Mouse (Mus musculus) liver, embryonic 15.5 days (tissue): ENCODE data around the gene Ppp2r5e. TPM values are rescaled to one million over a fixed set of nuclear protein-coding genes. Genes with fewer than 3 reads are reported as not detected.

ENCODE experiments used
- ATAC-seq: fragments of 200-750 bp; cut with Nextera tagmentation; 2 replicates; pipeline ENCODE4 v1.8.0; 2017; ENCODE audit warnings: moderate number of reproducible peaks, mild to moderate bottlenecking, moderate library complexity; ENCODE audit not compliant: insufficient read depth
- H3K27ac ChIP-seq: fragments of 300-500 bp; sonication (generic); replicated peaks from 2 replicates; pipeline ENCODE4 v1.5.1; 2015; ENCODE audit warnings: mild to moderate bottlenecking, inconsistent platforms
- H3K27me3 ChIP-seq: fragments of 300-500 bp; sonication (generic); 2 replicates; pipeline ENCODE4 v1.6.1; 2015; ENCODE audit warnings: mild to moderate bottlenecking, inconsistent platforms
- H3K36me3 ChIP-seq: fragments of 300-500 bp; sonication (generic); replicated peaks from 2 replicates; pipeline ENCODE4 v1.6.1; 2015; ENCODE audit warnings: moderate library complexity, mild to moderate bottlenecking, inconsistent platforms
- H3K4me1 ChIP-seq: fragments of 300-500 bp; sonication (generic); replicated peaks from 2 replicates; pipeline ENCODE4 v1.6.1; 2015; ENCODE audit warnings: inconsistent platforms
- H3K4me2 ChIP-seq: fragments of 300-500 bp; sonication (generic); 2 replicates; pipeline ENCODE4 v1.6.1; 2015; ENCODE audit warnings: moderate library complexity, mild to moderate bottlenecking, inconsistent platforms
- H3K4me3 ChIP-seq: fragments of 300-500 bp; sonication (generic); replicated peaks from 2 replicates; pipeline ENCODE4 v1.5.1; 2015; ENCODE audit warnings: mild to moderate bottlenecking, inconsistent platforms
- H3K9ac ChIP-seq: fragments of 300-500 bp; sonication (generic); 2 replicates; pipeline ENCODE4 v1.6.1; 2015; ENCODE audit warnings: moderate library complexity, mild to moderate bottlenecking, inconsistent platforms
- H3K9me3 ChIP-seq: fragments of 300-500 bp; sonication (generic); replicated peaks from 2 replicates; pipeline ENCODE4 v1.6.1; 2016; ENCODE audit warnings: inconsistent platforms
- WGBS: fragments of 180-500 bp; shearing (Covaris S2); methylation state at CpG from one replicate; pipeline ENCODE4 v1.1.7; 2015; ENCODE audit warnings: mixed read lengths; ENCODE audit not compliant: insufficient replicate concordance; 5-methylcytosine and 5-hydroxymethylcytosine counted together
- polyA plus RNA-seq: library from polyadenylated mRNA; unstranded; fragments of >200 nt; fragmentation: Nextera tagmentation; extraction: Ambion mirVana; gene quantifications from 2 replicates; pipeline ENCODE4 v1.2.1, GENCODE M21; 2015

Ppp2r5e gene
- polyA plus RNA-seq, 1 experiment from 2014 or later: 5.2 TPM

GRCm38 (mm10) chr12:75577255-75577654 lies 18.8 kb downstream of the Ppp2r5e start:
- peak overlapping the region; percentile 58 for H3K27ac ChIP-seq
- WGBS: 18% methylated on average over 5 of the region's 5 CpGs
- 0 out of 2 replicates have a peak overlapping the region, but pooled peaks have one; percentile 10 for H3K9ac ChIP-seq

GRCm38 (mm10) chr12:75572271-75572670 lies 23.8 kb downstream of the Ppp2r5e start:
- WGBS: 48% methylated on average over 4 of the region's 4 CpGs
- H3K4me3 ChIP-seq: no peak overlapping the region
- H3K27ac ChIP-seq: no peak overlapping the region
- ATAC-seq: no peak
- H3K4me2 ChIP-seq: no peak overlapping the region
- peaks cover 20% of the 10 kb centered on the region for H3K4me1 ChIP-seq
- no peaks in the 10 kb centered on the region for H3K27me3 ChIP-seq
- no peaks in the 10 kb centered on the region for H3K36me3 ChIP-seq
- no peak overlapping the region for H3K9ac ChIP-seq
- H3K9me3 ChIP-seq: no peaks in the 10 kb centered on the region

More at GRCm38 (mm10) chr12:75577255-75577654, 18.8 kb downstream of the Ppp2r5e start:
- peaks cover 30% of the 10 kb centered on the region for H3K4me1 ChIP-seq
- H3K27me3 ChIP-seq: no peaks in the 10 kb centered on the region
- peaks cover 7% of the 10 kb centered on the region; the same call in 1 of the 2 replicates for H3K36me3 ChIP-seq
- no peak overlapping the region for H3K4me3 ChIP-seq
- peak overlapping the region; percentile 42 for H3K4me2 ChIP-seq
- H3K9me3 ChIP-seq: no peaks in the 10 kb centered on the region
- peak; percentile 78 for ATAC-seq

GRCm38 (mm10) chr12:75570138-75570537 lies 25.9 kb downstream of the Ppp2r5e start:
- Histone ChIP-seq H3K27me3 (no peaks in the 10 kb centered on the region), H3K4me1 (peaks cover 23% of the 10 kb centered on the region)
- 64% methylated on average over 1 of the region's 1 CpGs for WGBS

GRCm38 (mm10) chr12:75567745-75568144 lies 28.3 kb downstream of the Ppp2r5e start:
- H3K36me3 ChIP-seq: 0 out of 2 replicates have a peak, but pooled peaks cover 3% of the 10 kb centered on the region
- H3K27me3 ChIP-seq: no peaks in the 10 kb centered on the region
- no peaks in the 10 kb centered on the region for H3K9me3 ChIP-seq
- H3K4me2 ChIP-seq: no peak overlapping the region
- no peak overlapping the region for H3K9ac ChIP-seq
- no peak overlapping the region for H3K4me3 ChIP-seq
- WGBS: 79% methylated on average over 5 of the region's 5 CpGs
- no peak overlapping the region for H3K27ac ChIP-seq
- peaks cover 37% of the 10 kb centered on the region for H3K4me1 ChIP-seq
- ATAC-seq: no peak

More at GRCm38 (mm10) chr12:75570138-75570537, 25.9 kb downstream of the Ppp2r5e start:
- Histone ChIP-seq H3K4me3 (no peak overlapping the region), H3K27ac (no peak overlapping the region), H3K9me3 (no peaks in the 10 kb centered on the region), H3K9ac (no peak overlapping the region), H3K4me2 (no peak overlapping the region), H3K36me3 (0 out of 2 replicates have a peak, but pooled peaks cover 2% of the 10 kb centered on the region)
- no peak for ATAC-seq

GRCm38 (mm10) chr12:75565756-75566155 lies 30.3 kb downstream of the Ppp2r5e start:
- no peak overlapping the region for H3K4me3 ChIP-seq
- WGBS: 83% methylated on average over 5 of the region's 5 CpGs
- 0 out of 2 replicates have a peak, but pooled peaks cover 9% of the 10 kb centered on the region for H3K36me3 ChIP-seq
- peaks cover 37% of the 10 kb centered on the region for H3K4me1 ChIP-seq
- no peaks in the 10 kb centered on the region for H3K9me3 ChIP-seq
- H3K27ac ChIP-seq: no peak overlapping the region
- no peaks in the 10 kb centered on the region for H3K27me3 ChIP-seq
- H3K9ac ChIP-seq: no peak overlapping the region
- no peak for ATAC-seq
- no peak overlapping the region for H3K4me2 ChIP-seq

GRCm38 (mm10) chr12:75564498-75564897 lies 31.5 kb downstream of the Ppp2r5e start:
- Histone ChIP-seq H3K36me3 (0 out of 2 replicates have a peak, but pooled peaks cover 9% of the 10 kb centered on the region), H3K4me1 (peaks cover 41% of the 10 kb centered on the region), H3K27me3 (no peaks in the 10 kb centered on the region), H3K9ac (no peak overlapping the region), H3K4me2 (0 out of 2 replicates have a peak overlapping the region, but pooled peaks have one; percentile 15), H3K27ac (no peak overlapping the region), H3K4me3 (no peak overlapping the region), H3K9me3 (no peaks in the 10 kb centered on the region)
- peak; percentile 57 for ATAC-seq
- 8% methylated on average over 1 of the region's 1 CpGs for WGBS

GRCm38 (mm10) chr12:75562996-75563618 lies 32.9 kb downstream of the Ppp2r5e start:
- H3K4me3 ChIP-seq: no peak overlapping the region
- H3K4me2 ChIP-seq: no peak overlapping the region
- peaks cover 35% of the 10 kb centered on the region for H3K4me1 ChIP-seq
- 80% methylated on average over 1 of the region's 1 CpGs for WGBS
- 0 out of 2 replicates have a peak, but pooled peaks cover 9% of the 10 kb centered on the region for H3K36me3 ChIP-seq
- no peak overlapping the region for H3K9ac ChIP-seq
- no peaks in the 10 kb centered on the region for H3K9me3 ChIP-seq
- no peak overlapping the region for H3K27ac ChIP-seq
- no peak for ATAC-seq
- no peaks in the 10 kb centered on the region for H3K27me3 ChIP-seq

GRCm38 (mm10) chr12:75560681-75561387 lies 35.2 kb downstream of the Ppp2r5e start:
- Histone ChIP-seq H3K36me3 (0 out of 2 replicates have a peak, but pooled peaks cover 9% of the 10 kb centered on the region), H3K4me2 (no peak overlapping the region), H3K27ac (no peak overlapping the region), H3K4me3 (no peak overlapping the region), H3K9me3 (no peaks in the 10 kb centered on the region), H3K4me1 (peaks cover 35% of the 10 kb centered on the region), H3K27me3 (no peaks in the 10 kb centered on the region), H3K9ac (no peak overlapping the region)
- ATAC-seq: no peak
- WGBS: 66% methylated on average over 4 of the region's 4 CpGs

- Histone ChIP-seq H3K27ac (no peak overlapping the region; the same call in 1 of the 2 replicates), H3K36me3 (0 out of 2 replicates have a peak, but pooled peaks cover 6% of the 10 kb centered on the region), H3K27me3 (no peaks in the 10 kb centered on the region), H3K4me1 (peaks cover 19% of the 10 kb centered on the region), H3K9ac (no peak overlapping the region), H3K9me3 (no peaks in the 10 kb centered on the region), H3K4me3 (no peak overlapping the region), H3K4me2 (no peak overlapping the region)
- ATAC-seq: no peak
- WGBS: 71% methylated on average over 2 of the region's 2 CpGs
These were observed 36.8 kb downstream of the Ppp2r5e start for GRCm38 (mm10) chr12:75559196-75559595.

GRCm38 (mm10) chr12:75557813-75558212 lies 38.2 kb downstream of the Ppp2r5e start:
- 84% methylated on average over 2 of the region's 2 CpGs for WGBS

GRCm38 (mm10) chr12:75555032-75555431 lies 41.0 kb downstream of the Ppp2r5e start:
- Histone ChIP-seq H3K4me1 (0 out of 2 replicates have a peak, but pooled peaks cover 6% of the 10 kb centered on the region), H3K27ac (no peak overlapping the region), H3K9ac (no peak overlapping the region), H3K4me3 (no peak overlapping the region), H3K27me3 (no peaks in the 10 kb centered on the region), H3K36me3 (0 out of 2 replicates have a peak, but pooled peaks cover 3% of the 10 kb centered on the region), H3K4me2 (no peak overlapping the region), H3K9me3 (no peaks in the 10 kb centered on the region)
- WGBS: 56% methylated on average over 3 of the region's 3 CpGs
- ATAC-seq: no peak

More at GRCm38 (mm10) chr12:75557813-75558212, 38.2 kb downstream of the Ppp2r5e start:
- Histone ChIP-seq H3K9ac (no peak overlapping the region), H3K4me3 (no peak overlapping the region), H3K27ac (no peak overlapping the region), H3K36me3 (0 out of 2 replicates have a peak, but pooled peaks cover 6% of the 10 kb centered on the region), H3K27me3 (no peaks in the 10 kb centered on the region), H3K4me1 (peaks cover 14% of the 10 kb centered on the region), H3K4me2 (no peak overlapping the region), H3K9me3 (no peaks in the 10 kb centered on the region)
- no peak for ATAC-seq
